In the genomic region with DNA sequence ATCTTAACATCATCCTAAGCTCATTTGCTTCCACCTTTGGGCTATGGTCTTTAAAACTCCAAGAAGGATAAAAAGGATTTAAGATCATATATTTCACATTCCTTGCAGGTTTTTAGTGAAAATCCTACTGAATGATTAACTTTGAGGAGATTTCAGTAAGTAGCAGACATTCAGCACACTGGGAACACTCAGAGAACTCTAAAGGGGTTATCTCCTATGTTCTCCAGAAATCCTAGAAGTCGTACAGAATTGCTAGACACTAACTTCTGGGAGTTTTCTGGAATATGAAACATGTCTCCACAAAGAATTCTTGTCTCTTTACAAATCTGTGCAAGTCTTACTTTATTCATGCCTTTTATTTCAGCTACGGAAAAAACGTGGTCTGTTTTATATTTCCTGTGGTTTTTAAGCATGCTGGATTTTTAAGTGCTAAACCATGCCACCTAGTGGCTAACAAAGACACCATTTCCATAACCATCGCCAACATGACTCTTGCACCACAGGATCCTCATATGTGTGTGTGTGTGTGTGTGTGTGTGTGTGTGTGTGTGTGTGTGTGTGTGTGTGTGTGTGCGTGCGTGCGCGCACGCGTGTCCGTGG, we compare ENCODE assay signal across 8 mouse cellular contexts. TPM values are rescaled to one million over a fixed set of nuclear protein-coding genes. Genes with fewer than 3 reads are reported as not detected.
A peak's percentile ranks its signal among the peaks of the same experiment; 100 is the strongest.
DNase-seq lines count a peak whose midpoint lies in the region; ATAC-seq and TF ChIP-seq lines count a peak whose summit lies in the region.

No protein-coding gene starts in this region.

- no peak; the same call in 1 of the 2 replicates for ATAC-seq in kidney, embryonic 15.5 days (replicated peaks; ENCODE audit: low FRiP score)
- peak; percentile 82 for ATAC-seq in forebrain, embryonic 13.5 days
- no peak for ATAC-seq in kidney, postnatal 0 days (replicated peaks; ENCODE audit: low FRiP score, low read depth)
- peak; percentile 83 for ATAC-seq in midbrain, embryonic 15.5 days (replicated peaks)

- H3K36me3 ChIP-seq in kidney, embryonic 15.5 days = no peaks in the 10 kb centered on the region
- no peaks in the 10 kb centered on the region for H3K36me3 ChIP-seq in forebrain, embryonic 13.5 days (ENCODE audit: poor library complexity, severe bottlenecking)
- no peaks in the 10 kb centered on the region for H3K36me3 ChIP-seq in kidney, postnatal 0 days (ENCODE audit: insufficient read depth, low read length)
- H3K36me3 ChIP-seq in midbrain, embryonic 15.5 days (replicated peaks) = no peaks in the 10 kb centered on the region

- H3K27me3 ChIP-seq in kidney, embryonic 15.5 days = no peaks in the 10 kb centered on the region
- H3K27me3 ChIP-seq in forebrain, embryonic 13.5 days = no peaks in the 10 kb centered on the region
- H3K27me3 ChIP-seq in kidney, postnatal 0 days (ENCODE audit: insufficient read depth, low read length) = no peaks in the 10 kb centered on the region
- H3K27me3 ChIP-seq in midbrain, embryonic 15.5 days (replicated peaks) = no peaks in the 10 kb centered on the region

- H3K9ac ChIP-seq in kidney, embryonic 15.5 days = no peak overlapping the region
- no peak overlapping the region for H3K9ac ChIP-seq in forebrain, embryonic 13.5 days
- no peak overlapping the region for H3K9ac ChIP-seq in kidney, postnatal 0 days (ENCODE audit: low read depth, low read length)
- no peak overlapping the region for H3K9ac ChIP-seq in midbrain, embryonic 15.5 days

- peak; percentile 80 for TF ChIP-seq CTCF in kidney, postnatal 0 days (IDR thresholded peaks at IDR 0.05; ENCODE audit: low read depth)

- H3K9me3 ChIP-seq in kidney, embryonic 15.5 days (replicated peaks) = no peaks in the 10 kb centered on the region
- no peaks in the 10 kb centered on the region for H3K9me3 ChIP-seq in forebrain, embryonic 13.5 days (replicated peaks)
- H3K9me3 ChIP-seq in kidney, postnatal 0 days (replicated peaks; ENCODE audit: low read length) = no peaks in the 10 kb centered on the region
- no peaks in the 10 kb centered on the region for H3K9me3 ChIP-seq in midbrain, embryonic 15.5 days

- H3K27ac ChIP-seq in kidney, embryonic 15.5 days = peak overlapping the region; percentile 60; the same call in 1 of the 2 replicates
- no peak overlapping the region for H3K27ac ChIP-seq in forebrain, embryonic 13.5 days
- no peak overlapping the region for H3K27ac ChIP-seq in kidney, postnatal 0 days
- no peak overlapping the region for H3K27ac ChIP-seq in midbrain, embryonic 15.5 days

- DNase-seq in kidney, adult 18-20 months = no peak
- peak; percentile 1 for DNase-seq in WW6 (ENCODE audit: low read depth, low spot score)
- DNase-seq in kidney, postnatal 0 days (ENCODE audit: low spot score) = peak; percentile 87
- DNase-seq in thymus, postnatal 10 days (ENCODE audit: low spot score in 2 of 2) = no peak
- no peak for DNase-seq in urinary bladder, postnatal 4 days (ENCODE audit: low spot score in 2 of 2)

- H3K4me2 ChIP-seq in kidney, embryonic 15.5 days = peak overlapping the region; percentile 47
- peak overlapping the region; percentile 34 for H3K4me2 ChIP-seq in forebrain, embryonic 13.5 days
- H3K4me2 ChIP-seq in kidney, postnatal 0 days (ENCODE audit: low read length) = peak overlapping the region; percentile 43
- peak overlapping the region; percentile 38; the same call in 1 of the 2 replicates for H3K4me2 ChIP-seq in midbrain, embryonic 15.5 days

- peaks cover 5% of the 10 kb centered on the region; the same call in 1 of the 2 replicates for H3K4me1 ChIP-seq in kidney, embryonic 15.5 days
- H3K4me1 ChIP-seq in forebrain, embryonic 13.5 days = no peaks in the 10 kb centered on the region
- H3K4me1 ChIP-seq in kidney, postnatal 0 days (replicated peaks; ENCODE audit: insufficient read depth, low read length) = no peaks in the 10 kb centered on the region
- no peaks in the 10 kb centered on the region for H3K4me1 ChIP-seq in midbrain, embryonic 15.5 days

- peak overlapping the region; percentile 48 for H3K4me3 ChIP-seq in kidney, embryonic 15.5 days (replicated peaks)
- H3K4me3 ChIP-seq in forebrain, embryonic 13.5 days = no peak overlapping the region
- H3K4me3 ChIP-seq in kidney, postnatal 0 days (replicated peaks; ENCODE audit: low read depth, low read length) = peak overlapping the region; percentile 44
- H3K4me3 ChIP-seq in midbrain, embryonic 15.5 days = 0 out of 2 replicates have a peak overlapping the region, but pooled peaks have one; percentile 10

- 17% methylated on average over 11 of the region's 11 CpGs for WGBS in kidney, embryonic 15.5 days
- 32% methylated on average over 9 of the region's 11 CpGs for WGBS in forebrain, embryonic 13.5 days
- 19% methylated on average over 10 of the region's 11 CpGs for WGBS in kidney, postnatal 0 days
- WGBS in midbrain, embryonic 15.5 days = 18% methylated on average over 11 of the region's 11 CpGs

RNA-seq across cellular contexts. Expression of gene Col3a1, which starts 2.5 kb away (rescaled TPM):
- 868 and 1,221 TPM in 2 replicates for polyA plus RNA-seq in kidney, embryonic 15.5 days (2015; fragmentation: Nextera tagmentation; extraction: Ambion mirVana)
- 94.5 and 101 TPM in 2 replicates for polyA plus RNA-seq in forebrain, embryonic 13.5 days (2015; fragmentation: Nextera tagmentation; extraction: Ambion mirVana)
- polyA plus RNA-seq in kidney, postnatal 0 days (2015; fragmentation: Nextera tagmentation; extraction: Ambion mirVana) = 615 and 661 TPM in 2 replicates
- 173 and 194 TPM in 2 replicates for polyA plus RNA-seq in midbrain, embryonic 15.5 days (2015; fragmentation: Nextera tagmentation; extraction: Ambion mirVana)

Comparison
In these comparisons a context has a peak if more than half of its experiments do, and no peak if none do; other contexts are left out.
1. DNase-seq: peak in WW6 (single experiment) and kidney, postnatal 0 days (single experiment); none in kidney, adult 18-20 months (single experiment), thymus, postnatal 10 days (0 of 2) and urinary bladder, postnatal 4 days (0 of 2).
2. ATAC-seq: peak in forebrain, embryonic 13.5 days (single experiment) and midbrain, embryonic 15.5 days (single experiment); none in kidney, embryonic 15.5 days (single experiment) and kidney, postnatal 0 days (single experiment).
3. Peak in every context shown above with its lines, with median percentiles within 50 percentile points of each other: H3K4me2 ChIP-seq.